Mouse (Mus musculus): ENCODE data around the gene Snx9. TPM values are rescaled to one million over a fixed set of nuclear protein-coding genes. Genes with fewer than 3 reads are reported as not detected.

Snx9 gene
- 54.1 TPM for polyA plus RNA-seq (2014; fragmentation: Illumina TruSeq; extraction: RNeasy Lipid Tissue Mini Kit (QIAGEN cat#74804))

DNA sequence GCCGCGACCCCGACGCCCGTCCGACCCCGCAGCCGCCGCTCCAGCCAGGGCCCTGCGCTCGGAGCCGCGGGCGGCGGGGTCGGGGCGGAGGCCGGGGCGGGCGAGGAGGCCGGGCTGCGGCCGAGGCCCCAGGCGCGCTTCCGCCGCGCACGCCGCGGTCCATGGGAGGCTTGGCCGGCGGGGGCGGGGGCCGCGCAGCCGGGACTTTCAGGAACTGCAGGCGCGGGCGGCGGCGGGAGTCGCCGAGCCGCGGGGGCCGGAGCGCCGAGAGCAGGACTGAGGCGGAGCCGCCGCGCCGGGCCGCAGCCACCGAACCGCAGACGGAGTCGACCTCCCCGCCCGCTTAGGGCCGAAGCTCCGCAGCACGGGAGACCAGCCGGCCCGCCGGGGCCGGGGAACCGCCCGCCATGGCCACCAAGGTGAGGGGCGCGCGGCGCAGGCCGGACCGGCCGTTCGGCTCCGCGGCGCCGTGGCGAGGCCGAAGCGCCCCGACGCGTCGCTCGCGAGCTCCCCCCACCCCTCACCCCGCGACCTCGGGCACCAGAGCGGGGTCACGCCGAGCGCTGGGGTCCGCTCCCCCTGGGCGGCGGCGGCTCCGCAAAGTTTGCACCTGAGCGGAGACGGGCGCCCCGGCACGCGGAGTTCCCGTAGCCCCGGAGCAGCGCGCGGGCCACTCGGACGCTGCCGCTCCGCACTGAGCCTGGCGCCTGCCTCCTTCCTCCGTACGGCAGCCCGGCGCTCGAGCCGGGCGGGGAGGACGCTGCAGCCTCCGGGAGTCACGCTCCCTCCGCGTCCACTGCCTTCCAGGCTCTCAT is at the start of gene Snx9:
Gene Snx9 (plus strand): TSS at position 202 of the 815 bp plus-strand sequence.

DNA sequence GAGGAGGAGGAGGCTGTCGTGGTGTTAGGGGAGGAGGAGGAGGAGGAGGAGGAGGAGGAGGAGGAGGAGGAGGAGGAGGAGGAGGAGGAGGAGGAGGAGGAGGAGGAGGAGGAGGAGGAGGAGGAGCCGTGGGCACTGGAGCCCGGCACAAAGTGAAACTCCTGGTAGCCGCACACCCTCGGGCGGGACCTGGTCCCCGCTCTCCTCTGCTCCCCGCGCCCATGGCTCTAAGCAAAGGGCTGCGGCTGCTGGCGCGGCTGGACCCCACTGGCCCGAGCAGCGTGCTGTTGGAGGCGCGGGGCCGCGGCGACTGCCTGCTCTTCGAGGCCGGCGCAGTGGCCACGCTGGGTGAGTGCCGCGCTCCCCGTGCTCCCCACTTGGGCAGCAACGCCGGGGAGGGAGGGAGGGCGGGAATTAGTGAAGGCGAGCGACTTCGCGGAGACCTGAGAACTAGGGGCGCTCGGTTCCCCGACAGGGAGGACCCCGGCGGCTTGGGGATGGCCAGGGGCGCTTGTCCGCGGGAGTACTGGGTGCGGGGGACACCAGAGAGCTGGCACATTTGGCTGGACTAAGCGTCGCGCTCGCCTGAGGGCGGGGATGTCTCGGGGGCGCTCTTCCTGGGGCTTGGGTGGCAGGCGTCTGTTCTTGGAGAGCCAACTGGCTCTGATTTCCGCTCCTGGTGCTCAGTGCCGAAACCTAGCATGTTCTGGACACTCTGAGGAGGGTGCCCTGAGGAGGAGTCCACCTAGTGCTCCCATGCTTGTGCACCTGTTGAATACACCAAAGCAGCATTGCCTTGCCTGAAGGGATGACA is 100.3 kb downstream of the Snx9 start, which contains the start of gene Synj2:
Gene Synj2 (plus strand): TSS at position 51 of the 814 bp plus-strand sequence.

Other genes with a start within 250 kb of the Snx9 start
- gene Synj2, start 100.0 kb downstream of the Snx9 start, polyA plus RNA-seq (2014; fragmentation: Illumina TruSeq; extraction: RNeasy Lipid Tissue Mini Kit (QIAGEN cat#74804)) = 6.8 TPM
- 7.3 TPM for gene Serac1, start 238.4 kb downstream of the Snx9 start, polyA plus RNA-seq (2014; fragmentation: Illumina TruSeq; extraction: RNeasy Lipid Tissue Mini Kit (QIAGEN cat#74804))
- gene Gtf2h5, start 238.5 kb downstream of the Snx9 start, polyA plus RNA-seq (2014; fragmentation: Illumina TruSeq; extraction: RNeasy Lipid Tissue Mini Kit (QIAGEN cat#74804)) = 50.5 TPM